Mouse (Mus musculus) erythroblast, adult 5-6 weeks (primary cell): ENCODE measurements around the gene Sez6. TPM values are rescaled to one million over a fixed set of nuclear protein-coding genes. Genes with fewer than 3 reads are reported as not detected.

ENCODE experiments used
- ATAC-seq: replicated peaks from 2 replicates; pipeline ENCODE4 v1.8.0; 2016; ENCODE audit warnings: moderate number of reproducible peaks, mild to moderate bottlenecking, moderate TSS enrichment, inconsistent platforms; ENCODE audit not compliant: poor library complexity, low FRiP score, severe bottlenecking
- total RNA-seq, 2 experiments: library from RNA; stranded (forward) in 1 of 2; stranded (reverse) in 1 of 2; fragments of 150-400 nt in 1 of 2; fragments of 200-764, 138-1000 nt in 1 of 2; gene quantifications; 2 replicates each; pipeline versions ENCODE4 v1.2.3 to v1.2.4; 2015 to 2017; ENCODE audit warnings: low replicate concordance in 2 of 2

Sez6 gene
- total RNA-seq, 2 experiments from 2014 or later = not detected

- no peak for ATAC-seq
Observed at GRCm38 (mm10) chr11:77903761-77904160, 26.8 kb upstream of the Sez6 start.

- no peak for ATAC-seq
Observed at GRCm38 (mm10) chr11:77904707-77905106, 25.9 kb upstream of the Sez6 start.

- ATAC-seq = no peak
Observed at GRCm38 (mm10) chr11:77906097-77906687, 24.4 kb upstream of the Sez6 start.

- ATAC-seq = no peak
Observed at GRCm38 (mm10) chr11:77906747-77907174, 23.8 kb upstream of the Sez6 start.

GRCm38 (mm10) chr11:77908468-77908867 is 22.1 kb upstream of the Sez6 start:
- no peak for ATAC-seq

- ATAC-seq = no peak
Observed at GRCm38 (mm10) chr11:77909376-77909775, 21.2 kb upstream of the Sez6 start.

GRCm38 (mm10) chr11:77909776-77910175 is 20.8 kb upstream of the Sez6 start:
- ATAC-seq = no peak

GRCm38 (mm10) chr11:77913505-77913904 is 17.1 kb upstream of the Sez6 start:
- no peak for ATAC-seq

- ATAC-seq = no peak
Observed at GRCm38 (mm10) chr11:77914598-77915260, 15.9 kb upstream of the Sez6 start.

GRCm38 (mm10) chr11:77916741-77917140 is 13.9 kb upstream of the Sez6 start:
- no peak for ATAC-seq

GRCm38 (mm10) chr11:77917166-77917565 is 13.4 kb upstream of the Sez6 start:
- ATAC-seq = no peak

GRCm38 (mm10) chr11:77923285-77923684 is 7.3 kb upstream of the Sez6 start:
- ATAC-seq = no peak

- no peak for ATAC-seq
Observed at GRCm38 (mm10) chr11:77925836-77926657, 4.6 kb upstream of the Sez6 start.

GRCm38 (mm10) chr11:77926666-77927065 is 3.9 kb upstream of the Sez6 start:
- ATAC-seq = no peak

GRCm38 (mm10) chr11:77927837-77928236 is 2.8 kb upstream of the Sez6 start:
- ATAC-seq = no peak

- ATAC-seq = no peak
Observed at GRCm38 (mm10) chr11:77931541-77932433, 1.2 kb downstream of the Sez6 start.

GRCm38 (mm10) chr11:77932576-77932975 is 2.0 kb downstream of the Sez6 start:
- no peak for ATAC-seq

GRCm38 (mm10) chr11:77934111-77934521 is 3.5 kb downstream of the Sez6 start:
- ATAC-seq = no peak

- no peak for ATAC-seq
Observed at GRCm38 (mm10) chr11:77934568-77935311, 4.1 kb downstream of the Sez6 start.
